Mouse (Mus musculus) olfactory bulb, adult 2 months (tissue): ENCODE results near the gene Ifnar1. TPM values are rescaled to one million over a fixed set of nuclear protein-coding genes. Genes with fewer than 3 reads are reported as not detected.
"Not testable (repeated sequence)": the region's sequence is repeated elsewhere in the genome, so short reads cannot be mapped to it uniquely, and the experiment has no call there.

Experiments
- H3K27ac ChIP-seq: fragments of 200-500 bp; 2 replicates; pipeline ENCODE4 v1.5.1; 2012; ENCODE audit warnings: low read depth, low read length; ENCODE audit not compliant: insufficient read depth
- H3K4me1 ChIP-seq: fragments of 200-500 bp; 2 replicates; pipeline ENCODE4 v1.6.1; 2012; ENCODE audit warnings: low read length; ENCODE audit not compliant: control insufficient read depth, insufficient read depth
- H3K4me3 ChIP-seq: fragments of 200-500 bp; 2 replicates; pipeline ENCODE4 v1.5.1; 2012; ENCODE audit warnings: mild to moderate bottlenecking, low read depth, low read length, moderate library complexity; ENCODE audit not compliant: insufficient read depth
- CTCF ChIP-seq: fragments of 200-500 bp; IDR thresholded peaks from 2 replicates; pipeline ENCODE4 v1.5.1; 2012; ENCODE audit warnings: low read depth, mild to moderate bottlenecking, low read length, moderate library complexity; ENCODE audit not compliant: insufficient read depth
- POLR2A ChIP-seq: fragments of 200-500 bp; IDR thresholded peaks from 2 replicates; pipeline ENCODE4 v1.6.1; 2012; ENCODE audit warnings: mild to moderate bottlenecking, low read depth, low read length, moderate library complexity; ENCODE audit not compliant: insufficient read depth
- WGBS: fragments of 180-500 bp; shearing (Covaris S2); methylation state at CpG from one replicate; pipeline ENCODE4 v1.1.7; 2018; 5-methylcytosine and 5-hydroxymethylcytosine counted together
- polyA plus RNA-seq: library from polyadenylated mRNA; stranded (reverse); fragments of >200 nt; gene quantifications from 2 replicates; pipeline ENCODE4 v1.2.4, GENCODE M21; 2012; ENCODE audit warnings: low replicate concordance; ENCODE audit not compliant: missing spikeins, insufficient read depth, insufficient read length

The Ifnar1 gene
- polyA plus RNA-seq, 1 experiment: not detected

DNA sequence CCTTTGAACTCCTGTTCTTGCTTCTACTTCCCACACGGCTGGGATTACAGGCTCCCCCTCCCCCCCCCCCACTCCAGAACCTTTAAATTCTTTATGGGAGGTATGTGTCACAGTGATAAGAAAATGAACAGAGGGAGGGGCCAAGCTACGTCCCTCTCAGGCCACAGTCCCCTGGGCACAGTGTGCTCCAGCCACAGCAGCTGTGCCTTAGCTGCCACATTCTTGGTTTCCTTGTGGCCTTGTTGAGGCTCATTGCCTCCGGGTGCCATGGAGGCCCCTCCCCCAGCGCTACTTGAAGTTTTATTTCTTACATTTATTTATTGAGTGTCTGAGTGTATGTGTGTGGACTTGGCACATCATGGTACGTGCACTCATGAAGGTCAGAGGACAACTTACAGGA is 42.5 kb downstream of the Ifnar1 start:
- WGBS: 72% methylated on average over 5 of the region's 5 CpGs
- H3K4me3 ChIP-seq: no peak overlapping the region
- H3K4me1 ChIP-seq: no peaks in the 10 kb centered on the region
- no peak for TF ChIP-seq POLR2A
- no peak for TF ChIP-seq CTCF
- H3K27ac ChIP-seq: no peak overlapping the region

DNA sequence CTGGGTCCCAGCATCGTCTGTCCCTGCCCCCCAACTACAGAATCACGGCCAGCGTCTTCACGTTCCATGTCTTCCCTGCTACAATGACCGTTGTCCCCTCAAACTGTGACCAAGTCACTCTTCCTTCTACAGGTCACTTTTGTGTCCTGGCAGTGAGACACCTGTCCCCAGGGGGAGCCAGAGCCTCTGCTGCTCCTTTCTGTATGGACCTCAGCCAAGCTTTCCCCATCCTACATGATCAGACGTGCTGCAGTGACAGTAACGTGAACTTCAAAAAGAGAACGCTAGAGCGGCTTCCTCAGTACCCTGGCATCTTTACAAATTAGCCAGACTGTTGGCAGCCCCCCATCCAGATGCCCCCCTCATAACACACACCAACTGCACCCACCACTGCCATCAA is 43.5 kb downstream of the Ifnar1 start:
- Histone ChIP-seq H3K27ac (no peak overlapping the region), H3K4me3 (no peak overlapping the region), H3K4me1 (peaks cover 7% of the 10 kb centered on the region)
- TF ChIP-seq CTCF: no peak
- TF ChIP-seq POLR2A: no peak
- 85% methylated on average over 9 of the region's 9 CpGs for WGBS

DNA sequence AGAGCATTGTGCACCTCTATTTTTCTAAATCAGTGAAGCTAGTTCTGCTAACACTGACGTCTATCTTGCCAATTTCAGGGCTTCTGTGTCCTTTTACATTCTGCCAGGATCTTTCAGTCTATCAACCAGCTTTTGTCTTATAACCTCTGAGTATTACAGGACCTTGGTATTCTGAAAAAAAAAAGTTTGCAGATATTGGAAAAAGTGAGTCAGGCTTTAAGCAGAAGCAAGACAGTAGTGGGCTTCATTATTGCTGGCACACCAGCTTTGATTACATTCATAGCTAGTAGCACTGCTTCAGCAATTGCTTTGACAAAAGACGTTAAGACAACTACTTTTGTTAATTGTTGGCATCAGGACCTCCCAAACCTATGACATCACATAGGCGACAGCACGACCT is 45.8 kb downstream of the Ifnar1 start:
- H3K4me3 ChIP-seq, H3K27ac ChIP-seq, H3K4me1 ChIP-seq: not testable (repeated sequence)
- 82% methylated on average over 4 of the region's 4 CpGs for WGBS

DNA sequence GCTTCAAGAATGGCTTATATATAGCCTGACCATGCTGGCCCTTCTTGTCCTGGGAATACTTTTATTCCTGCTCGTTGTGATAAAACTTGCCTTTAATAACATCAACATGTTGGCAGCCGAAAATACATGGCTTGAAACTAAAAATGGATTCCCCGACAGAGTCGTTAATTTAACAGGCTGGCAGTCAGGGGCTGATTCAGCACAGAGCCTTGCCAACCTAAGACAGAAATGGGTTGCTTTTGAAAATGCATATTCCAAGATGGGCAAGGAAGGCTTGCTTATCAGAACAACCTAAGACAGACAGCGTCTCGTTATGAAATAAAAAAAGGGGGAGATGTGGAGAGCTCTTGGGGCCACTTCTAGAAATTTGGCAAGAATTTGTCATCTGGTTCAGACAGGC is 46.8 kb downstream of the Ifnar1 start:
- no peak overlapping the region for H3K4me3 ChIP-seq
- H3K27ac ChIP-seq: no peak overlapping the region
- TF ChIP-seq CTCF (no peak), POLR2A (no peak)
- WGBS: 57% methylated on average over 6 of the region's 6 CpGs
- peaks cover 8% of the 10 kb centered on the region for H3K4me1 ChIP-seq

DNA sequence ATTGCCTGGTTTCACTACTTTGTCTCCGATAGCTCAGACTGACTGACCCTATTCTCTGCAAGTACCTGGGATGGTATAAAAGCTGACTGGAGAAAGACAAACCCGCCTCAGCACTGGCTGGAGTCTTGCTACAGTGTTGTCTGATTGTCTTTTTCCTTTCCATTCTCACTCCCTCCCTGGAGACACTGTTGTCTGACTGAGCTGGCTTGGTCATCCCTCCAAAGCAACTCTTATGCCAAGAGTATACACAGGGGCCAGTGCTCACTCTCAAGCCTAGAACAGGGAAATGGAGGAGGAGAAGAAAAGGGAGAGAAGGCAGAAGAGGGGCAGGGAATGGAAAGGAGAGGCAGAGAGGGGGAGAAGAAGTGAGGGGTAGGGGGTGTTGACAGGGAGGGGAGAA is 47.4 kb downstream of the Ifnar1 start:
- WGBS: 85% methylated on average over 2 of the region's 2 CpGs
- no peak overlapping the region for H3K27ac ChIP-seq
- no peak overlapping the region for H3K4me3 ChIP-seq
- H3K4me1 ChIP-seq: peaks cover 8% of the 10 kb centered on the region
- TF ChIP-seq CTCF: no peak
- no peak for TF ChIP-seq POLR2A

DNA sequence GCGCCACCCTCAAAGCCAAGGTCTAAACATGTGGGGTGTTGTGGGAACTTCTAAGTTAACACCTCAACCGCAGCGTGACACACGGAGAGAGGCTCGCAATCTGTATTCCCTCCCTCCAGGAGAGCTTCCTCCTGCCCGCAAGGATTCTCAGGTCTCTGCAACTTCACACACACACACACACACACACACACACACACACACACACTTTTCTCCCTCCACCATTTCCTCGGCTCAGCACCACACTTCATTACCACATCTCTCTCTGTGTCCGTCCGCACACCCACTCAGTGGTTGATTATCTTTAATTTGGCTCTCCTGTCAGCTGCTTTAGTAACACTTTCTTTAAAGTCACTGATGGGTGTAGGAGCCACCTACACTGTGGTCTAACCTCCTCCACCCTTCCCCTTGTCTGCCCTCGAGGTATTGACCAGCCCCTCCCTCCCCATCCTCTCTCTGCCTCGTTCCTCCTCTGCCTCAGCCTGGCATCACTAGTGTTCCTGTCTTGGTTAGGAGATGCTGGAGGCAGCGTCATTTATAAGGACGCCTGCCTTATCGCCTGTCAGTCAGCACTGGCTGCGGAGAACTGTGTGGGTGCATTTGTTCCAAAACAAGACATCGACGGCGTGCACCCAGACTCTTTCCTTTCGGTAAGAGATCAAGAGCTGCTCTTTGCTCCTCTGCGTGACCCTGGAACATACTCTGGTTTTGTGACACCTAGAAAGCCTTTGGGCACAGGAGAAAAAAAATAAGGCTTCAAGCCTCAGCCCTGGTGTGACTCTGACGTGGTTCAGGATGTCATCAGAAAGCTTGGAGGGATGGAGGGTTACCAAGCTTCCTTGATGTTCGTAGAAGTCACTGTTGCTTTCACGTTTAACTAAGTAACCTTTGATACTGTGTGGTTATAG is 48.3 kb downstream of the Ifnar1 start:
- Histone ChIP-seq H3K27ac (no peak overlapping the region), H3K4me3 (no peak overlapping the region), H3K4me1 (peaks cover 8% of the 10 kb centered on the region)
- WGBS: 62% methylated on average over 23 of the region's 23 CpGs
- no peak for TF ChIP-seq POLR2A
- TF ChIP-seq CTCF: no peak

DNA sequence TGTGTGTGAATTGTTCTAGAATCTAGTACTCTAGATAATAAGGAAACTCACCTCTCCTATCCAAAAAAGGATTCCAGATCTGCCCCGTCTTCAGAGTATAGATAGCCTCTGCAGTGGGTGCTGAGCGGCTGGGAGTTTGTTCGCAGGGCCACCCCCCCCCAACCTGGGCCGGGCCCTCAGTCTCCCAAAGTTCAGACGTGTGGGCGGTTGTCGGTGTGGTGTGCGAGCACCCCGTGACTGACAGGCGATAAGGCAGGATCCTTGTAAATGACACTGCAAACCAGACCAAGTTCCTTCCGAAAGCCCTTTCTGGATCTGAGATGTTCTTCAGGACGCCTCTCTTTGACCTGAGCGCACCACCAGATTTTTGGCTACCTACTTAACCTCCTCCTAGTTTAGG is 49.4 kb downstream of the Ifnar1 start:
- Histone ChIP-seq H3K4me3 (no peak overlapping the region), H3K4me1 (peaks cover 8% of the 10 kb centered on the region), H3K27ac (no peak overlapping the region)
- no peak for TF ChIP-seq POLR2A
- TF ChIP-seq CTCF: no peak
- 58% methylated on average over 13 of the region's 13 CpGs for WGBS

DNA sequence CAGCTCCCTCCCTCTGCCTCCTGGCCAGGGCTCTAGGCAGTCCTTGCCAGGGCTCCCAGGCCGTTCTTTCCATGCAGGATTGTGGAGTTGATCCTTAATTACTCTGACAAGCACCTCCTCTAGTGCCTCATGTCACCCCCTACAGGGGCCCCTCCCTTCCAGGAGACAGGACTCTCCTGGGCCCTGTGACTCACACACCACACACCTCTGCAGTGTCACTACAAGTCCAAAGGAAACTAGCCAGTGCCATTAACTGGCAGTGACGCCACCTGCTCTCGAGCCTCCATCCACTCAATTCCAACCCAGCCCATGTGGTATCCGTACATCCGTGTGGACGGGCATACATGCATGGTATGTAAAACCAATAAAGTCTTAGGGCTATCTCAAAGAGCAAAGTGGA is 49.9 kb downstream of the Ifnar1 start:
- 89% methylated on average over 6 of the region's 6 CpGs for WGBS
- Histone ChIP-seq H3K27ac (no peak overlapping the region), H3K4me1 (peaks cover 8% of the 10 kb centered on the region), H3K4me3 (no peak overlapping the region)
- TF ChIP-seq POLR2A: no peak
- no peak for TF ChIP-seq CTCF

DNA sequence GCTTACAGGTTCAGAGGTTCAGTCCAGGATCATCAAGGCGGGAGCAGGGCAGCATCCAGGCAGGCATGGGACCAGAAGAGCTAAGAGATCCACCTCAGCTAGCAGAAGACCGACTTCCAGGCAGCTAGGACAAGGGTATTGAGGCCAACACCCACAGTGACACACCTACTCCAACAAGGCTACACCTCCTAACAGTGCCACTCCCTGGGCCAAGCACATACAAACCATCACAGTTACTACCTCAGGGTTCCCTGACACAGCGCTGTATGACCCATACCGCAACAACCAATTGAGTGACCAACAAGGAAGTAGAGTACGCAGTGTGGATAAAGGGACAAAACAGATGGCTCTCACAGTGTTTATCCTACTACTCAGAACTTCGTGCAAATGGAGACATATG is 51.3 kb downstream of the Ifnar1 start:
- no peak overlapping the region for H3K27ac ChIP-seq
- H3K4me3 ChIP-seq: no peak overlapping the region
- WGBS: 91% methylated on average over 6 of the region's 6 CpGs
- TF ChIP-seq CTCF (no peak), POLR2A (no peak)
- H3K4me1 ChIP-seq: peaks cover 8% of the 10 kb centered on the region
